Mouse (Mus musculus) urinary bladder, postnatal 36 days (tissue): ENCODE results near the gene Abi1.
"Not testable (repeated sequence)": the region's sequence is repeated elsewhere in the genome, so short reads cannot be mapped to it uniquely, and the experiment has no call there.

Source experiments
- DNase-seq, 2 experiments: peaks; one replicate each; pipeline ENCODE4 v3.0.0; 2022; ENCODE audit warnings: low spot score in 2 of 2, mixed read lengths in 1 of 2

The Abi1 gene

GRCm38 (mm10) chr2:23040001-23040646, at the start of gene Abi1:
TSS of gene Abi1 (minus strand) at chr2:23040241.
- DNase-seq = peak; percentile 84 to 90

GRCm38 (mm10) chr2:23084540-23084939, 44.5 kb upstream of the Abi1 start:
- no peak for DNase-seq

- DNase-seq = no peak
Observed at GRCm38 (mm10) chr2:23078588-23078987, 38.5 kb upstream of the Abi1 start.

- DNase-seq = no peak
Observed at GRCm38 (mm10) chr2:23077693-23078092, 37.7 kb upstream of the Abi1 start.

- DNase-seq = no peak
Observed at GRCm38 (mm10) chr2:23076783-23077182, 36.7 kb upstream of the Abi1 start.

GRCm38 (mm10) chr2:23075846-23076245, 35.8 kb upstream of the Abi1 start:
- DNase-seq = no peak

GRCm38 (mm10) chr2:23071406-23071805, 31.4 kb upstream of the Abi1 start:
- DNase-seq = no peak

GRCm38 (mm10) chr2:23070491-23070890, 30.4 kb upstream of the Abi1 start:
- no peak for DNase-seq

GRCm38 (mm10) chr2:23068894-23069744, 29.1 kb upstream of the Abi1 start:
- DNase-seq = peak; percentile 94 to 95

GRCm38 (mm10) chr2:23068370-23068737, 28.3 kb upstream of the Abi1 start:
- DNase-seq = no peak

- DNase-seq = peak; percentile 91 to 96
Observed at GRCm38 (mm10) chr2:23067552-23068369, 27.7 kb upstream of the Abi1 start, which contains the start of gene Acbd5. TSS of gene Acbd5 (plus strand) at chr2:23068167.

GRCm38 (mm10) chr2:23052523-23052922, 12.5 kb upstream of the Abi1 start:
- no peak for DNase-seq

GRCm38 (mm10) chr2:23051890-23052289, 11.8 kb upstream of the Abi1 start:
- no peak for DNase-seq

- no peak for DNase-seq
Observed at GRCm38 (mm10) chr2:23048006-23048405, 8.0 kb upstream of the Abi1 start.

GRCm38 (mm10) chr2:23045703-23046102, 5.7 kb upstream of the Abi1 start:
- no peak for DNase-seq

- DNase-seq = no peak
Observed at GRCm38 (mm10) chr2:23042189-23042588, 2.1 kb upstream of the Abi1 start.

GRCm38 (mm10) chr2:23041457-23041856, 1.4 kb upstream of the Abi1 start:
- no peak for DNase-seq

GRCm38 (mm10) chr2:23040690-23041089, 649 bp upstream of the Abi1 start:
- DNase-seq = not testable (repeated sequence)

- peak in 1 of 2 experiments; percentile 38 for DNase-seq
Observed at GRCm38 (mm10) chr2:23039082-23040000, 700 bp downstream of the Abi1 start.

GRCm38 (mm10) chr2:23035467-23035866, 4.6 kb downstream of the Abi1 start:
- no peak for DNase-seq
